Mouse (Mus musculus) liver, embryonic 12.5 days (tissue): ENCODE data around the gene Dnal4. TPM values are rescaled to one million over a fixed set of nuclear protein-coding genes. Genes with fewer than 3 reads are reported as not detected.

Experiments
- ATAC-seq: fragments of 200-750 bp; cut with Nextera tagmentation; 2 replicates; pipeline ENCODE4 v1.8.0; 2017; ENCODE audit warnings: moderate number of reproducible peaks, mild to moderate bottlenecking, moderate library complexity
- H3K27ac ChIP-seq: fragments of 300-500 bp; sonication (generic); 2 replicates; pipeline ENCODE4 v1.5.1; 2016; ENCODE audit warnings: mild to moderate bottlenecking
- H3K27me3 ChIP-seq: fragments of 300-500 bp; sonication (generic); replicated peaks from 2 replicates; pipeline ENCODE4 v1.6.1; 2016; ENCODE audit warnings: mild to moderate bottlenecking, moderate library complexity
- H3K36me3 ChIP-seq: fragments of 300-500 bp; sonication (generic); 2 replicates; pipeline ENCODE4 v1.6.1; 2016; ENCODE audit warnings: mild to moderate bottlenecking, moderate library complexity
- H3K4me1 ChIP-seq: fragments of 300-500 bp; sonication (generic); 2 replicates; pipeline ENCODE4 v1.6.1; 2016
- H3K4me2 ChIP-seq: fragments of 300-500 bp; sonication (generic); 2 replicates; pipeline ENCODE4 v1.6.1; 2016; ENCODE audit warnings: mild to moderate bottlenecking, moderate library complexity
- H3K4me3 ChIP-seq: fragments of 300-500 bp; sonication (generic); 2 replicates; pipeline ENCODE4 v1.5.1; 2016; ENCODE audit warnings: mild to moderate bottlenecking, moderate library complexity
- H3K9ac ChIP-seq: fragments of 300-500 bp; sonication (generic); 2 replicates; pipeline ENCODE4 v1.6.1; 2016; ENCODE audit warnings: mild to moderate bottlenecking, moderate library complexity
- H3K9me3 ChIP-seq: fragments of 300-500 bp; sonication (generic); replicated peaks from 2 replicates; pipeline ENCODE4 v1.6.1; 2016; ENCODE audit warnings: mild to moderate bottlenecking, moderate library complexity
- WGBS: fragments of 180-500 bp; shearing (Covaris S2); methylation state at CpG from one replicate; pipeline ENCODE4 v1.1.7; 2016; ENCODE audit not compliant: insufficient replicate concordance; 5-methylcytosine and 5-hydroxymethylcytosine counted together
- polyA plus RNA-seq: library from polyadenylated mRNA; unstranded; fragments of >200 nt; fragmentation: Nextera tagmentation; extraction: Ambion mirVana; gene quantifications from 2 replicates; pipeline ENCODE4 v1.2.1, GENCODE M21; 2016

Gene Dnal4
- polyA plus RNA-seq, 1 experiment from 2014 or later = 14.0 TPM

- Histone ChIP-seq H3K4me3 (no peak overlapping the region), H3K9me3 (no peaks in the 10 kb centered on the region)
These were observed 22.5 kb downstream of the Dnal4 start for GRCm38 (mm10) chr15:79755176-79755575.

GRCm38 (mm10) chr15:79753873-79754272 lies 23.8 kb downstream of the Dnal4 start:
- Histone ChIP-seq H3K4me1 (no peaks in the 10 kb centered on the region; the same call in 1 of the 2 replicates), H3K4me2 (no peak overlapping the region), H3K27ac (no peak overlapping the region), H3K9me3 (no peaks in the 10 kb centered on the region), H3K4me3 (no peak overlapping the region), H3K36me3 (no peaks in the 10 kb centered on the region), H3K27me3 (no peaks in the 10 kb centered on the region), H3K9ac (no peak overlapping the region)
- WGBS = 47% methylated on average over 4 of the region's 4 CpGs
- ATAC-seq = no peak

More at GRCm38 (mm10) chr15:79755176-79755575, 22.5 kb downstream of the Dnal4 start:
- no peaks in the 10 kb centered on the region; the same call in 1 of the 2 replicates for H3K4me1 ChIP-seq
- H3K27me3 ChIP-seq = no peaks in the 10 kb centered on the region
- WGBS = 58% methylated on average over 4 of the region's 4 CpGs
- H3K36me3 ChIP-seq = no peaks in the 10 kb centered on the region
- no peak overlapping the region for H3K4me2 ChIP-seq
- no peak overlapping the region for H3K9ac ChIP-seq
- ATAC-seq = no peak
- no peak overlapping the region for H3K27ac ChIP-seq

- Histone ChIP-seq H3K4me3 (no peak overlapping the region), H3K9ac (no peak overlapping the region), H3K27ac (no peak overlapping the region), H3K27me3 (no peaks in the 10 kb centered on the region), H3K4me1 (no peaks in the 10 kb centered on the region; the same call in 1 of the 2 replicates), H3K36me3 (no peaks in the 10 kb centered on the region), H3K9me3 (no peaks in the 10 kb centered on the region), H3K4me2 (no peak overlapping the region)
- 77% methylated on average over 3 of the region's 3 CpGs for WGBS
- ATAC-seq = no peak
These were observed 24.3 kb downstream of the Dnal4 start for GRCm38 (mm10) chr15:79753420-79753752.

- 20% methylated on average over 11 of the region's 11 CpGs for WGBS
- ATAC-seq = no peak
- Histone ChIP-seq H3K4me2 (no peak overlapping the region), H3K9me3 (no peaks in the 10 kb centered on the region), H3K4me1 (no peaks in the 10 kb centered on the region; the same call in 1 of the 2 replicates), H3K9ac (no peak overlapping the region), H3K27ac (no peak overlapping the region), H3K36me3 (no peaks in the 10 kb centered on the region), H3K4me3 (no peak overlapping the region), H3K27me3 (0 out of 2 replicates have a peak, but pooled peaks cover 3% of the 10 kb centered on the region)
These were observed 24.8 kb downstream of the Dnal4 start for GRCm38 (mm10) chr15:79752742-79753419.

- Histone ChIP-seq H3K4me3 (no peak overlapping the region), H3K27ac (no peak overlapping the region), H3K4me1 (no peaks in the 10 kb centered on the region; the same call in 1 of the 2 replicates), H3K9me3 (no peaks in the 10 kb centered on the region), H3K9ac (no peak overlapping the region), H3K27me3 (0 out of 2 replicates have a peak, but pooled peaks cover 3% of the 10 kb centered on the region), H3K36me3 (no peaks in the 10 kb centered on the region), H3K4me2 (no peak overlapping the region)
- no peak for ATAC-seq
- WGBS = 67% methylated on average over 17 of the region's 17 CpGs
These were observed 25.9 kb downstream of the Dnal4 start for GRCm38 (mm10) chr15:79751772-79752171.

GRCm38 (mm10) chr15:79750266-79750665 lies 27.4 kb downstream of the Dnal4 start:
- Histone ChIP-seq H3K4me2 (no peak overlapping the region), H3K27ac (no peak overlapping the region), H3K36me3 (no peaks in the 10 kb centered on the region), H3K4me1 (no peaks in the 10 kb centered on the region; the same call in 1 of the 2 replicates), H3K4me3 (no peak overlapping the region), H3K9me3 (no peaks in the 10 kb centered on the region), H3K27me3 (0 out of 2 replicates have a peak, but pooled peaks cover 3% of the 10 kb centered on the region), H3K9ac (no peak overlapping the region)
- no peak for ATAC-seq
- 74% methylated on average over 8 of the region's 8 CpGs for WGBS

- Histone ChIP-seq H3K36me3 (no peaks in the 10 kb centered on the region), H3K4me1 (no peaks in the 10 kb centered on the region; the same call in 1 of the 2 replicates), H3K27ac (no peak overlapping the region), H3K4me2 (no peak overlapping the region), H3K9ac (no peak overlapping the region), H3K4me3 (no peak overlapping the region), H3K27me3 (0 out of 2 replicates have a peak, but pooled peaks cover 4% of the 10 kb centered on the region), H3K9me3 (no peaks in the 10 kb centered on the region)
- no peak for ATAC-seq
- 73% methylated on average over 7 of the region's 7 CpGs for WGBS
These were observed 28.5 kb downstream of the Dnal4 start for GRCm38 (mm10) chr15:79749162-79749561.

GRCm38 (mm10) chr15:79747998-79748397 lies 29.7 kb downstream of the Dnal4 start:
- no peak for ATAC-seq
- no peak overlapping the region for H3K4me2 ChIP-seq
- 0 out of 2 replicates have a peak, but pooled peaks cover 6% of the 10 kb centered on the region for H3K27me3 ChIP-seq
- H3K4me3 ChIP-seq = no peak overlapping the region
- H3K9ac ChIP-seq = no peak overlapping the region
- H3K4me1 ChIP-seq = peaks cover 4% of the 10 kb centered on the region
- no peaks in the 10 kb centered on the region for H3K9me3 ChIP-seq
- no peaks in the 10 kb centered on the region for H3K36me3 ChIP-seq
- no peak overlapping the region for H3K27ac ChIP-seq
- WGBS = 57% methylated on average over 11 of the region's 11 CpGs

- H3K36me3 ChIP-seq = no peaks in the 10 kb centered on the region
- H3K4me1 ChIP-seq = peaks cover 18% of the 10 kb centered on the region
- no peaks in the 10 kb centered on the region for H3K9me3 ChIP-seq
- no peak overlapping the region for H3K4me3 ChIP-seq
- 0 out of 2 replicates have a peak, but pooled peaks cover 6% of the 10 kb centered on the region for H3K27me3 ChIP-seq
- no peak overlapping the region for H3K27ac ChIP-seq
- no peak overlapping the region for H3K9ac ChIP-seq
- ATAC-seq = no peak
- 58% methylated on average over 5 of the region's 5 CpGs for WGBS
- no peak overlapping the region for H3K4me2 ChIP-seq
These were observed 31.8 kb downstream of the Dnal4 start for GRCm38 (mm10) chr15:79745883-79746282.

- no peaks in the 10 kb centered on the region for H3K9me3 ChIP-seq
- ATAC-seq = no peak
- H3K27me3 ChIP-seq = 0 out of 2 replicates have a peak, but pooled peaks cover 6% of the 10 kb centered on the region
- no peak overlapping the region for H3K9ac ChIP-seq
- H3K4me3 ChIP-seq = no peak overlapping the region
- 83% methylated on average over 10 of the region's 10 CpGs for WGBS
- peaks cover 24% of the 10 kb centered on the region for H3K4me1 ChIP-seq
- H3K36me3 ChIP-seq = no peaks in the 10 kb centered on the region
- no peak overlapping the region for H3K4me2 ChIP-seq
- H3K27ac ChIP-seq = no peak overlapping the region
These were observed 32.3 kb downstream of the Dnal4 start for GRCm38 (mm10) chr15:79745312-79745711.

GRCm38 (mm10) chr15:79744742-79745141 lies 32.9 kb downstream of the Dnal4 start:
- no peak for ATAC-seq
- H3K4me2 ChIP-seq = no peak overlapping the region

GRCm38 (mm10) chr15:79744001-79744400 lies 33.6 kb downstream of the Dnal4 start:
- H3K9me3 ChIP-seq = no peaks in the 10 kb centered on the region
- ATAC-seq = no peak
- H3K27ac ChIP-seq = no peak overlapping the region
- no peak overlapping the region for H3K4me2 ChIP-seq
- H3K27me3 ChIP-seq = 0 out of 2 replicates have a peak, but pooled peaks cover 6% of the 10 kb centered on the region
- 87% methylated on average over 11 of the region's 11 CpGs for WGBS
- no peak overlapping the region for H3K4me3 ChIP-seq
- peaks cover 35% of the 10 kb centered on the region for H3K4me1 ChIP-seq
- no peak overlapping the region for H3K9ac ChIP-seq
- peaks cover 6% of the 10 kb centered on the region for H3K36me3 ChIP-seq

More at GRCm38 (mm10) chr15:79744742-79745141, 32.9 kb downstream of the Dnal4 start:
- H3K4me1 ChIP-seq = peaks cover 29% of the 10 kb centered on the region
- 75% methylated on average over 8 of the region's 8 CpGs for WGBS
- no peak overlapping the region for H3K9ac ChIP-seq
- H3K4me3 ChIP-seq = no peak overlapping the region
- H3K27me3 ChIP-seq = 0 out of 2 replicates have a peak, but pooled peaks cover 6% of the 10 kb centered on the region
- no peak overlapping the region for H3K27ac ChIP-seq
- H3K36me3 ChIP-seq = no peaks in the 10 kb centered on the region
- no peaks in the 10 kb centered on the region for H3K9me3 ChIP-seq
